Mouse (Mus musculus): ENCODE measurements at regions not wholly inside any gene's neighbourhood (a gene's known extent, or its start where the extent isn't known, plus 50 kb on each side); places are given as distances from the start of the nearest gene placed in this dataset.

DNA sequence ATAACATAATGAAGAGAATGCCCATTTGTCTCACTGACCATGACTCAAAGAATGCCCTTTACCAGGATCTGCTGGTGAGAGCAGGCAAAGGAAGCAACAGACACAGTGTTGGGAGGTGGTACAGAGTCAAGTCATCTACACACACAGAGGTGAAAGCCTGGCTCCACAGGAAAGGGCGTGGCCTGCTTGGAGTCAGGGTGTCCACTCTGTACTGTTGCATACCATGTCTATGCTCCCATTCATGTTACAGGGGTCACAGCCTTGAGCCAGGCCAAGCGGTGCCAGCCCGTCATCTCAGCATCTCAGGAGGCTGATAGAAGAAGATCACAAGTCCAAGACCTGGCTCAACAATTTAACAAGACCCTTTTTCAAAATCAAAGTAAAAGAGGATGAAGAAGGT, 57.8 kb upstream of the Tcerg1l start:
- no peak for TF ChIP-seq CTCF (IDR thresholded peaks at IDR 0.05)
- no peak for TF ChIP-seq POLR2A (IDR thresholded peaks at IDR 0.05; ENCODE audit: insufficient read depth, low read depth, low read length)

All from heart, adult 2 months (tissue).